Comparison of ENCODE assay signal across 9 mouse cellular contexts in the genomic region with DNA sequence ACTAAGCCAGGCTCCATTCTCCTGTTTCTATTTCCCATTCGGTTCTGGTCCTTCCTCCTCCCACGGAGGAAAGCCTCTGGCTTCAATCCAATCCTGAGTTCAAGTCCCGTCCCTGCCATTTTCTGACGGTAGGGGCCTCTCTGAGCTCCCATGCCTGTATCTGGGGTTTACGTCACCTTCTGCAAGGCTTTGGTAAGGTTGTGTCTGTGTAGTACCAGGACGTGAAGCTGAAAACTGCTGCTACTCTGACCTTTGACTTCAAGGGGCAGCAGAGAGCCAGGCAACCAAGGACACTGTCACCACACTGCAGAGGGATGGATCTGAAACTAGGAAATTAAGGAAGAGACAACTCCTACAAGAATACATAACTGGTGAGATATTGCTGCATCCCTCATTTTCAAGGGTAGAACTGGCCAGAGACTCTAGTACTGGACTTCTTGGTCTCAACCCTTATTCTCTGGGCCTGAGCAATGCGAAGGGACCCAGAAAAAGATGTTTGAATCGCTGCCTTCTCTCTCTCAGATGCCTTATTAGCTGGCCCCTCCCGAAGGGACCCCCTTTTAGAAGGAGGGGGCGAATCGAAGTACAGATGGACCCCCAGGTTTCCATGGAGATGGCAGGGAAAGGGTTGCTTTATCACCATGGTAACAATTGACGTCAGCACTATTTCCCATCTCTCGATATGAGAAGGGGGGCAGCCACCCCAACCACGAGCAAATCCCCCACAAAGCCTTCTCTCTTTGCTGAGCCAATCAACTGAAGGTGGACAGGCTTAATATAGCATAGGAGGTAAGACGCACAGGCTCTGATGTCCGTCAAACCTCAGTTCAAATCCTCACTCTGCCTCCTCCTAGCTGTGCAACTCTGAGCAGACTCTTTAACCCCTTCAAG. TPM values are rescaled to one million over a fixed set of nuclear protein-coding genes. Genes with fewer than 3 reads are reported as not detected.
DNase-seq lines count a peak whose midpoint lies in the region; ATAC-seq and TF ChIP-seq lines count a peak whose summit lies in the region.
"Had no signal": no experiment of that assay in that cellular context is flagged by ENCODE, and none has a peak within 500 bp of the region (broad histone marks: within the 10 kb centered on the region; RNA-seq: fewer than 3 reads in every experiment).

No protein-coding gene starts in this region.

- H3K9me3 ChIP-seq in embryonic facial prominence, embryonic 10.5 days: no peaks in the 10 kb centered on the region
- H3K9me3 ChIP-seq in hindbrain, embryonic 16.5 days (ENCODE audit: control insufficient read depth, low read length): no peaks in the 10 kb centered on the region
- no peaks in the 10 kb centered on the region for H3K9me3 ChIP-seq in lung, embryonic 15.5 days

- peak; percentile 67 for TF ChIP-seq CTCF in lung, adult 2 months (IDR thresholded peaks at IDR 0.05; ENCODE audit: insufficient read depth, low read length)

- peak overlapping the region; percentile 1; the same call in 1 of the 2 replicates for H3K27ac ChIP-seq in embryonic facial prominence, embryonic 10.5 days (replicated peaks)
- H3K27ac ChIP-seq in hindbrain, embryonic 16.5 days (ENCODE audit: low read depth, low read length): peak overlapping the region; percentile 84
- H3K27ac ChIP-seq in lung, embryonic 15.5 days: peak overlapping the region; percentile 80

- 21% methylated on average over 16 of the region's 16 CpGs for whole genome bisulfite sequencing in lung, adult 2 months
- 41% methylated on average over 16 of the region's 16 CpGs for WGBS in embryonic facial prominence, embryonic 10.5 days
- 15% methylated on average over 16 of the region's 16 CpGs for WGBS in hindbrain, embryonic 16.5 days
- WGBS in lung, embryonic 15.5 days: 30% methylated on average over 16 of the region's 16 CpGs

- no peak for TF ChIP-seq POLR2A in lung, adult 2 months (IDR thresholded peaks at IDR 0.05; ENCODE audit: borderline replicate concordance, extremely low read depth, low read depth, low read length)

- ATAC-seq in hindbrain, embryonic 16.5 days: peak; percentile 52
- no peak for ATAC-seq in lung, embryonic 15.5 days (ENCODE audit: borderline replicate concordance, extremely low read depth, low FRiP score, low TSS enrichment)

- no peaks in the 10 kb centered on the region for H3K36me3 ChIP-seq in embryonic facial prominence, embryonic 10.5 days (replicated peaks)
- no peaks in the 10 kb centered on the region for H3K36me3 ChIP-seq in hindbrain, embryonic 16.5 days (ENCODE audit: control insufficient read depth, insufficient read depth, low read length)
- H3K36me3 ChIP-seq in lung, embryonic 15.5 days: no peaks in the 10 kb centered on the region

- no peak for DNase-seq in lung, adult 2 months
- DNase-seq in lung, postnatal 14 days: no peak
- no peak for DNase-seq in embryonic facial prominence, embryonic 10.5 days (ENCODE audit: low spot score)
- DNase-seq in retina, postnatal 1 day: peak; percentile 62
- DNase-seq in c-Kit-positive CD71-positive TER-119-positive erythroid progenitor cells, embryonic 14.5 days (ENCODE audit: low spot score): no peak
- DNase-seq in cerebellum, postnatal 25 days: no peak

- peak overlapping the region; percentile 47 for H3K4me2 ChIP-seq in hindbrain, embryonic 16.5 days (ENCODE audit: low read length)
- H3K4me2 ChIP-seq in lung, embryonic 15.5 days: 0 out of 2 replicates have a peak overlapping the region, but pooled peaks have one; percentile 15

- H3K4me3 ChIP-seq in lung, adult 2 months (replicated peaks; ENCODE audit: extremely low read depth, low read depth, low read length): no peak overlapping the region
- peak overlapping the region; percentile 21; the same call in 1 of the 2 replicates for H3K4me3 ChIP-seq in embryonic facial prominence, embryonic 10.5 days
- peak overlapping the region; percentile 17 for H3K4me3 ChIP-seq in hindbrain, embryonic 16.5 days (ENCODE audit: low read length)
- H3K4me3 ChIP-seq in lung, embryonic 15.5 days: no peak overlapping the region
- H3K4me3 ChIP-seq: myocyte had no signal

- peak overlapping the region; percentile 58 for H3K9ac ChIP-seq in hindbrain, embryonic 16.5 days (ENCODE audit: low read depth, low read length)
- H3K9ac ChIP-seq in lung, embryonic 15.5 days: no peak overlapping the region

- H3K27me3 ChIP-seq in embryonic facial prominence, embryonic 10.5 days (replicated peaks; ENCODE audit: low read depth, poor library complexity, severe bottlenecking): peaks cover 25% of the 10 kb centered on the region
- peaks cover 3% of the 10 kb centered on the region; the same call in 1 of the 2 replicates for H3K27me3 ChIP-seq in hindbrain, embryonic 16.5 days (replicated peaks; ENCODE audit: control insufficient read depth, insufficient read depth, low read length)
- H3K27me3 ChIP-seq in lung, embryonic 15.5 days: peaks cover 21% of the 10 kb centered on the region

- peaks cover 3% of the 10 kb centered on the region; the same call in 1 of the 2 replicates for H3K4me1 ChIP-seq in lung, adult 2 months (ENCODE audit: control insufficient read depth, insufficient read depth, low read length)
- peaks cover 56% of the 10 kb centered on the region for H3K4me1 ChIP-seq in embryonic facial prominence, embryonic 10.5 days
- peaks cover 27% of the 10 kb centered on the region for H3K4me1 ChIP-seq in hindbrain, embryonic 16.5 days (ENCODE audit: control insufficient read depth, insufficient read depth, low read depth, low read length)
- peaks cover 36% of the 10 kb centered on the region for H3K4me1 ChIP-seq in lung, embryonic 15.5 days

RNA-seq across cellular contexts. Expression of gene Fam229a, which starts 4.9 kb away (rescaled TPM):
- polyA plus RNA-seq in lung, adult 2 months (2012; rRNA removed): 0.80 and 1.1 TPM in 2 replicates
- not detected in 2 replicates for polyA plus RNA-seq in embryonic facial prominence, embryonic 10.5 days (2016; fragmentation: Nextera tagmentation; extraction: Ambion mirVana)
- polyA plus RNA-seq in hindbrain, embryonic 16.5 days (2015; fragmentation: Nextera tagmentation; extraction: Ambion mirVana): 0.81 and 1.4 TPM in 2 replicates
- not detected in 2 replicates for polyA plus RNA-seq in lung, embryonic 15.5 days (2015; fragmentation: Nextera tagmentation; extraction: Ambion mirVana)

RNA-seq across cellular contexts. Expression of gene Tssk3, which starts 5.1 kb away (rescaled TPM):
- 0.12 TPM in 1 of 2 replicates, not detected in the other for polyA plus RNA-seq in lung, adult 2 months (2012; rRNA removed)
- not detected in 2 replicates for polyA plus RNA-seq in embryonic facial prominence, embryonic 10.5 days (2016; fragmentation: Nextera tagmentation; extraction: Ambion mirVana)
- 0.72 and 0.79 TPM in 2 replicates for polyA plus RNA-seq in hindbrain, embryonic 16.5 days (2015; fragmentation: Nextera tagmentation; extraction: Ambion mirVana)
- polyA plus RNA-seq in lung, embryonic 15.5 days (2015; fragmentation: Nextera tagmentation; extraction: Ambion mirVana): not detected in 2 replicates
- polyA plus RNA-seq: myocyte had no signal

RNA-seq across cellular contexts. Expression of gene Marcksl1, which starts 17.5 kb away (rescaled TPM):
- polyA plus RNA-seq in lung, adult 2 months (2012; rRNA removed): 16.6 and 18.6 TPM in 2 replicates
- 1,428 and 1,442 TPM in 2 replicates for polyA plus RNA-seq in embryonic facial prominence, embryonic 10.5 days (2016; fragmentation: Nextera tagmentation; extraction: Ambion mirVana)
- polyA plus RNA-seq in hindbrain, embryonic 16.5 days (2015; fragmentation: Nextera tagmentation; extraction: Ambion mirVana): 1,546 and 1,575 TPM in 2 replicates
- polyA plus RNA-seq in lung, embryonic 15.5 days (2015; fragmentation: Nextera tagmentation; extraction: Ambion mirVana): 748 and 767 TPM in 2 replicates

RNA-seq across cellular contexts. Expression of gene Bsdc1, which starts 34.5 kb away (rescaled TPM):
- 18.9 and 28.4 TPM in 2 replicates for polyA plus RNA-seq in lung, adult 2 months (2012; rRNA removed)
- 19.7 and 21.5 TPM in 2 replicates for polyA plus RNA-seq in embryonic facial prominence, embryonic 10.5 days (2016; fragmentation: Nextera tagmentation; extraction: Ambion mirVana)
- 34.6 and 37.4 TPM in 2 replicates for polyA plus RNA-seq in hindbrain, embryonic 16.5 days (2015; fragmentation: Nextera tagmentation; extraction: Ambion mirVana)
- polyA plus RNA-seq in lung, embryonic 15.5 days (2015; fragmentation: Nextera tagmentation; extraction: Ambion mirVana): 23.1 and 24.2 TPM in 2 replicates

RNA-seq across cellular contexts. Expression of gene Hdac1, which starts 46.6 kb away (rescaled TPM):
- 35.3 and 64.8 TPM in 2 replicates for polyA plus RNA-seq in lung, adult 2 months (2012; rRNA removed)
- polyA plus RNA-seq in embryonic facial prominence, embryonic 10.5 days (2016; fragmentation: Nextera tagmentation; extraction: Ambion mirVana): 302 and 304 TPM in 2 replicates
- polyA plus RNA-seq in hindbrain, embryonic 16.5 days (2015; fragmentation: Nextera tagmentation; extraction: Ambion mirVana): 80.5 and 90.0 TPM in 2 replicates
- 251 and 260 TPM in 2 replicates for polyA plus RNA-seq in lung, embryonic 15.5 days (2015; fragmentation: Nextera tagmentation; extraction: Ambion mirVana)

Comparison
In these comparisons a context has a peak if more than half of its experiments do, and no peak if none do; other contexts are left out.
1. RNA of gene Marcksl1, which starts 17.5 kb away (polyA plus RNA-seq): 1,546 to 1,575 TPM in hindbrain, embryonic 16.5 days, 1,428 to 1,442 TPM in embryonic facial prominence, embryonic 10.5 days and 748 to 767 TPM in lung, embryonic 15.5 days; 16.6 to 18.6 TPM in lung, adult 2 months; every median in the first group is over 10 times any median in the second.
2. H3K4me3 ChIP-seq: peak in embryonic facial prominence, embryonic 10.5 days (single experiment) and hindbrain, embryonic 16.5 days (single experiment); none in lung, adult 2 months (single experiment) and lung, embryonic 15.5 days (single experiment).
3. H3K27ac ChIP-seq: peak in every context shown above with its lines; median percentile 84 in hindbrain, embryonic 16.5 days; 80 in lung, embryonic 15.5 days; 1 in embryonic facial prominence, embryonic 10.5 days.